Mouse (Mus musculus): ENCODE results near the gene Ninj2. TPM values are rescaled to one million over a fixed set of nuclear protein-coding genes. Genes with fewer than 3 reads are reported as not detected.

Ninj2 gene
- not detected in 2 replicates for polyA plus RNA-seq (2014; fragmentation: Nextera tagmentation; extraction: Ambion mirVana)

DNA sequence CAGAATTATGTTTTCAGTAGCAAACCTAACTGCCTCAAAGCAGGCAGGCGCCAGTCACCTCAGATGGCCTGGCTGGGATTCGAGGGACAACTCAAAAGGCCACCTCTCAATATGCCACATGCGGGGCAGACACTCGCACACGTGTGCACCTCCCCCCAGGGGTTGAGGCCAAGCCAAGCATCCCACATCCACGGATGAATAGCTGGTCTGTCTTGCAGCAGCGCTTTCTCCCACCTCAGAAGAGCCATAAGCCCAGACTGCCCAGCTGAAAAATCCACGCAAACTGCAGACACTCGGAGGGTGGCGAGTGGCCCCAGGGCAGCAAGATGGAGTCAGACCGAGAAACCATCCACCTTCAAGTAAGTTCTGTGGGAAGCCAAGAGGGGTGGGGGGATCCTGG is at the start of gene Ninj2:
Gene Ninj2, plus strand, starts transcription at position 251 of the 400 bp plus-strand sequence.
- Histone ChIP-seq H3K9ac (ENCODE audit: low read length) (no peak within 1 kb of the TSS), H3K4me3 (ENCODE audit: low read depth, low read length) (no peak within 1 kb of the TSS), H3K27me3 (ENCODE audit: control insufficient read depth, insufficient read depth, low read length) (no peaks in the 10 kb centered on the region), H3K4me1 (ENCODE audit: control insufficient read depth, insufficient read depth, low read length) (no peaks in the 10 kb centered on the region), H3K9me3 (ENCODE audit: control insufficient read depth, low read length) (no peaks in the 10 kb centered on the region), H3K27ac (ENCODE audit: low read depth, low read length) (no peak within 1 kb of the TSS), H3K36me3 (ENCODE audit: control insufficient read depth, insufficient read depth, low read length) (no peaks in the 10 kb centered on the region), H3K4me2 (no peak within 1 kb of the TSS)
- 70% methylated on average over 11 of the region's 11 CpGs for WGBS
- ATAC-seq (ENCODE audit: low FRiP score) (no peak), DNase-seq (ENCODE audit: low spot score, missing footprints) (no peak)

DNA sequence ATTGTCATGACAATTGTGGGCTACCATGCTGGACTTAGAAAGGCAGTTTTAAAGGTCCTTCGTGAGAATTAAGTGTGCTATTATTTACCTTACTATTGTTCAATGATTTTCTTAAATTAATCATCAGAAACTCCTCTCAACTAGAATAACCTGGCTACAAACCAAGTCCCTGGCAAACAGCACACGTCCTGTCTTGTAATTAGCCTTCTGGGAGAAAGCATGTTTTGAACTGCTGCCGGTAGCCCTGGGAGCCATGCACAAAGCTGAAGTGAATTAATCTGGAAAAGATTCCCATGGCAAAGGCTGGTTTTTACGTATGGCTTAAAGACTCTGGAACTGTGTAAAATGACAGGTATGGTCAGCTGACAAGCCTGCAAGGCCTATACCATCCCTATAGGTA is 47.7 kb upstream of the Ninj2 start:
- H3K4me1 ChIP-seq (ENCODE audit: control insufficient read depth, insufficient read depth, low read length) = no peaks in the 10 kb centered on the region
- DNase-seq (ENCODE audit: low spot score, missing footprints) (no peak), ATAC-seq (ENCODE audit: low FRiP score) (no peak)
- H3K4me3 ChIP-seq (ENCODE audit: low read depth, low read length) = no peak overlapping the region
- no peak overlapping the region for H3K4me2 ChIP-seq
- no peak overlapping the region for H3K9ac ChIP-seq (ENCODE audit: low read length)
- no peak overlapping the region for H3K27ac ChIP-seq (ENCODE audit: low read depth, low read length)
- H3K36me3 ChIP-seq (ENCODE audit: control insufficient read depth, insufficient read depth, low read length) = no peaks in the 10 kb centered on the region
- no peaks in the 10 kb centered on the region for H3K27me3 ChIP-seq (ENCODE audit: control insufficient read depth, insufficient read depth, low read length)
- 84% methylated on average over 4 of the region's 4 CpGs for WGBS
- H3K9me3 ChIP-seq (ENCODE audit: control insufficient read depth, low read length) = no peaks in the 10 kb centered on the region

DNA sequence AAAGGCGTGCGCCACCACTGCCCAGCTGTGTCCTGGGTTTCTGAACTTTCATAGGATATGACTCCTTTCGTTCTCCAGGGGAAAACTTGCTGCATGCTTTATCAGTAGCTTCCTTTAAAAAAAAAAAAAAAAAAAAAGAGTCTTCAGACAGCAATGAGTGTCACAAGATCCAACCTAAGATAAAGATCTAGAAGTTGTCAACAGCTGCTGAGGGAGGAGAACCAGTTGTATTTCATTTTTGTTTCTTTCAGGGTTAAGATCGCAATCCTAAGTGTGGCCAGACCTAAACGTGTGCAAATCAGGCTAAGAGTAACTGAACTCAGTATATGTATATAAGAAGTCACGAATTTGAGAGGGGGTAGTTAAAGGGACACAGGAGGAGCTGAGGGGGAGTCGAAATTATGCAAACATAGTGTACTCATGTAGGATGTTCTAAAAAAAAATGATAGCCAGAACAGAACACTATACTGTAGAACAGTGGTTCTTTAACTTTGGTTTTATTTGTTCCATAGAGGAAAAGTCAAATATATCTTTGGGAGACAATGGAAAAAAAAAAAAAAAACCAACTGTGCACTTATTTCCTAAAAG is 45.4 kb upstream of the Ninj2 start:
- no peak for ATAC-seq (ENCODE audit: low FRiP score)
- Histone ChIP-seq H3K27me3 (ENCODE audit: control insufficient read depth, insufficient read depth, low read length) (no peaks in the 10 kb centered on the region), H3K4me2 (no peak overlapping the region), H3K9me3 (ENCODE audit: control insufficient read depth, low read length) (no peaks in the 10 kb centered on the region), H3K4me3 (ENCODE audit: low read depth, low read length) (no peak overlapping the region), H3K27ac (ENCODE audit: low read depth, low read length) (no peak overlapping the region), H3K36me3 (ENCODE audit: control insufficient read depth, insufficient read depth, low read length) (no peaks in the 10 kb centered on the region), H3K9ac (ENCODE audit: low read length) (no peak overlapping the region), H3K4me1 (ENCODE audit: control insufficient read depth, insufficient read depth, low read length) (no peaks in the 10 kb centered on the region)
- 80% methylated on average over 7 of the region's 7 CpGs for WGBS
- DNase-seq (ENCODE audit: low spot score, missing footprints) = no peak

DNA sequence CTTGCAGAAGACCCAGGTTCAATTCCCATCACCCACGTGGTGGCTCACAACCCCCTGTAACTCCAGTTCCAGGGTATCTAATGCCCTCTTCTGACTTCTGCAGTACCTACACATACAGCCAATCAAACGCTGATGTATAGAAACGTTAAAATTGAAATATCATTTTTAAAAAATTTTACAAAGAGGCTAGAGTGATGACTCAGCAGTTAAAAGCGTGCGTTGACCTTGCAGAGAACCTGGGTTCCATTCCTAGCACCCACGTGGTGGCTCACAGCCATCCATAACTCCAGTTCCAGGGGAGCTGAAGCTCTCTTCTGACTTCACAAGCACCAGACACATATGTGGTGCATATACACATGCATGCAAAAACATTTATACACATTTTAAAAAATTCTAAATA is 38.7 kb upstream of the Ninj2 start:
- Histone ChIP-seq H3K36me3 (ENCODE audit: control insufficient read depth, insufficient read depth, low read length) (no peaks in the 10 kb centered on the region), H3K4me1 (ENCODE audit: control insufficient read depth, insufficient read depth, low read length) (no peaks in the 10 kb centered on the region), H3K27me3 (ENCODE audit: control insufficient read depth, insufficient read depth, low read length) (no peaks in the 10 kb centered on the region), H3K9ac (ENCODE audit: low read length) (no peak overlapping the region), H3K27ac (ENCODE audit: low read depth, low read length) (no peak overlapping the region), H3K9me3 (ENCODE audit: control insufficient read depth, low read length) (no peaks in the 10 kb centered on the region; the same call in 1 of the 2 replicates), H3K4me3 (ENCODE audit: low read depth, low read length) (no peak overlapping the region), H3K4me2 (no peak overlapping the region)
- WGBS = 82% methylated on average over 6 of the region's 6 CpGs
- DNase-seq (ENCODE audit: low spot score, missing footprints) (no peak), ATAC-seq (ENCODE audit: low FRiP score) (no peak)

DNA sequence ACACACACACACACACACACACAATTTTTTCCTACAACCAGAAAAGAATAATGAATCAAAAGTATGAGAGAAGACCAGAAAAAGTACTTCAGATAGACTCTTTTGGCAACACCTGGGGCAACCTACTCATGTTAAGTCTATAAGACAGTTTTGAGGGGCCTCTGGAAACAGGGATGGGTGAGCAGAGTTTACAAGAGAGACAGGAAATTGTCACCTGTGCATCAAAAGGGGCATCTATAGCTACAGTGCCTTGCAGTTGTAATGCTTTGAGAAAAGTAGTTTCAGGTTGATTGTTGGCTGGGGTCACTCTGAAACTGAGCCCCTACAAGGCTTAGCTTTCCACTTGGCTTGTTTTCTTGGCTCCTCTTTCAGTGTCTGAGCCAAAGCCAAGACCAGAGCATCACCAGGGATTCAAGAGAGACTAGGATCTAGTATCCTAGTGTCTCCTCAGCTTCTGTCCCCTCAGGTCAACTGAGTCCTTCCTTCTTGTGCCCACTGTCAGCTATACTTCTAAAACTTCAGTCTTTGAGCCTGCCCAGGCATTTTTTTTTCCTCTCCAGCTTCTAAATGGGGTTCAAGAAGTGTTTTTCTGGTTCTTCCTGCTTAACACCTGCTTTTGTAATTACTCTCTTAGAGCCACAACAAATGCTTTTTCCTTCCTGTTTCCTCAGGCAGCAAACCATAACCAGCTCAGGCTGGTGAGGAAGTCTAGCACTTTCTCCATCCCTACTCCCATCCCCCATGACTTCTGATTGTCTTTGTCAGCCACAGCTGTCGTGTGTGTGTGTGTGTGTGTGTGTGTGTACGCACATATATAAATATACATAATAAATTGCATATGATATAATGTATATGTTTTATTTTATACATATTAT is 37.2 kb upstream of the Ninj2 start:
- no peaks in the 10 kb centered on the region; the same call in 1 of the 2 replicates for H3K9me3 ChIP-seq (ENCODE audit: control insufficient read depth, low read length)
- ATAC-seq (ENCODE audit: low FRiP score) = no peak

DNA sequence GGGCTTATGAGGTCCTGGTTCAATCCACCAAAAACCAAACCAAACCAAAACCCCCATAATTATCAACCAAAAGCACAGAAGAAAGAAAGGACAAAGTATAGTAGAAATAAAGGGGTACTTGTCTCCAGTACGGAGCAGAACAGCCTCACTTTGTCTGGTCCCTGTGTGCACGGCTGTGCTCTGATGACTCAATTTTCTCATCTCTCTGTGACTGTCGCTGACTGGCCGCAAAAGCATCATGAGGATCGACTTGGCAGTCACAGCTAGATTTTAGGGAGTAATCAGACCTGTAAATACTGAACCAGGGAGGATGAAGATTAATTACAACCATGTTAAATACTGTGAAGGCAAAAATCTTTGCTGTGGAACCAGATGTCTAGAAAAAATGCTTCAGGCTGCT is 30.2 kb upstream of the Ninj2 start:
- Histone ChIP-seq H3K9me3 (ENCODE audit: control insufficient read depth, low read length) (no peaks in the 10 kb centered on the region; the same call in 1 of the 2 replicates), H3K4me2 (no peak overlapping the region), H3K4me3 (ENCODE audit: low read depth, low read length) (no peak overlapping the region), H3K4me1 (ENCODE audit: control insufficient read depth, insufficient read depth, low read length) (no peaks in the 10 kb centered on the region), H3K9ac (ENCODE audit: low read length) (no peak overlapping the region), H3K27me3 (ENCODE audit: control insufficient read depth, insufficient read depth, low read length) (no peaks in the 10 kb centered on the region), H3K36me3 (ENCODE audit: control insufficient read depth, insufficient read depth, low read length) (no peaks in the 10 kb centered on the region), H3K27ac (ENCODE audit: low read depth, low read length) (no peak overlapping the region)
- no peak for ATAC-seq (ENCODE audit: low FRiP score)
- no peak for DNase-seq (ENCODE audit: low spot score, missing footprints)
- WGBS = 87% methylated on average over 5 of the region's 5 CpGs

More for the DNA sequence above, 37.2 kb upstream of the Ninj2 start:
- Histone ChIP-seq H3K4me2 (no peak overlapping the region), H3K4me1 (ENCODE audit: control insufficient read depth, insufficient read depth, low read length) (no peaks in the 10 kb centered on the region), H3K4me3 (ENCODE audit: low read depth, low read length) (no peak overlapping the region), H3K9ac (ENCODE audit: low read length) (no peak overlapping the region), H3K27me3 (ENCODE audit: control insufficient read depth, insufficient read depth, low read length) (no peaks in the 10 kb centered on the region), H3K36me3 (ENCODE audit: control insufficient read depth, insufficient read depth, low read length) (no peaks in the 10 kb centered on the region), H3K27ac (ENCODE audit: low read depth, low read length) (no peak overlapping the region)
- 78% methylated on average over 2 of the region's 2 CpGs for WGBS
- no peak for DNase-seq (ENCODE audit: low spot score, missing footprints)

DNA sequence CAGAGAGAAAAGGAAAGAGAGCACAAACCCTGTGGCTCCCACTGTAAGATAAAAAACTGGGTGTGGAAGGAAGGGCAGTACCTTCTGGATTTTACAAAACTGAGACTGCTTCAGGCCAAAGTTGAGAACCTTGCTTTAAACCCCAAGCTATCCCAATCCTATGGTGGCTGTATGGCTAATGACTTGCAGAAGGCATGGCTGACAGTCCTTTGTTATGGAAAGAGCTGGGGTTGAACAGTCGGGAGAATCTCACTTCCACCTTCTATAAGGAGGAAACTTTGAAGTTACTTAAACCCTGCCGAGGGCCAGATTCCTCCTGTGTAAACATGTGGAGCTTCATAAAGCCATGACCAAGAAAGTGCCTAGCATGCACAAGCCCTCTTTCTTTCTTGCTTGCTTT is 28.5 kb upstream of the Ninj2 start:
- Histone ChIP-seq H3K9me3 (ENCODE audit: control insufficient read depth, low read length) (no peaks in the 10 kb centered on the region), H3K4me2 (no peak overlapping the region), H3K4me1 (ENCODE audit: control insufficient read depth, insufficient read depth, low read length) (no peaks in the 10 kb centered on the region), H3K9ac (ENCODE audit: low read length) (no peak overlapping the region), H3K36me3 (ENCODE audit: control insufficient read depth, insufficient read depth, low read length) (no peaks in the 10 kb centered on the region), H3K27ac (ENCODE audit: low read depth, low read length) (no peak overlapping the region), H3K4me3 (ENCODE audit: low read depth, low read length) (no peak overlapping the region), H3K27me3 (ENCODE audit: control insufficient read depth, insufficient read depth, low read length) (no peaks in the 10 kb centered on the region)
- DNase-seq (ENCODE audit: low spot score, missing footprints) (no peak), ATAC-seq (ENCODE audit: low FRiP score) (no peak)
- 37% methylated on average over 2 of the region's 2 CpGs for WGBS

DNA sequence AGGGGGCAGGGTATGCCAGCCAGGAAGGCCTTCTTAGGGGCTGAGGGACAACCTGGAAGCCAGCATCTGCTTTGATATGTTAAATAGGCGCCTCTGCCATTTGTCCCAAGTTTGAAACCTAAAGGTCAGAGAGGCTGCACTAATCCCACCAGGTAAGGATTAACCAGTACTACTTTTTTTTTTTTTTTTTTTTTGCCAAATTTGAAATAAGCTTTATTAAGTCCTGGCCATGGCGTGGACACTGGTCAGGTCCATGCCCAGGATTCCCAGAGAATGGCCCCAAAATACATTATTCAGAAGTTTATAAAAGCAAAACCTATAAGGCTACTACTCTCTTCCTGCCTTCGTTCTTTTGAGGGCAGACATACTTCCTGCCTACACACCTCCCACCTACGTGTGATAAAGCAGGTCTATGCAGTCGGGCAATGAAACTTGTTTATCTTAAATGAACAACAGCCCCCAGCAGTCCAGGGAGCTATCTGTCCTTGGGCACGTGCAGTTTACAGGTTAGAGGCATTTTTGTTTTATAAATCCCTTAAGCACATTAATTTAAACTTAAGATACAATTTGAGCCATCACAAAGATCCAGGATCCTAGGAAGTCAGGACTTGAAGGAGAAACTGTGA is 27.5 kb upstream of the Ninj2 start:
- H3K9me3 ChIP-seq (ENCODE audit: control insufficient read depth, low read length) = no peaks in the 10 kb centered on the region
- H3K4me1 ChIP-seq (ENCODE audit: control insufficient read depth, insufficient read depth, low read length) = no peaks in the 10 kb centered on the region
- 79% methylated on average over 6 of the region's 6 CpGs for WGBS
- no peak overlapping the region for H3K4me3 ChIP-seq (ENCODE audit: low read depth, low read length)
- no peak overlapping the region for H3K4me2 ChIP-seq
- DNase-seq (ENCODE audit: low spot score, missing footprints) (no peak), ATAC-seq (ENCODE audit: low FRiP score) (no peak)
- no peak overlapping the region for H3K27ac ChIP-seq (ENCODE audit: low read depth, low read length)
- no peaks in the 10 kb centered on the region for H3K27me3 ChIP-seq (ENCODE audit: control insufficient read depth, insufficient read depth, low read length)
- H3K9ac ChIP-seq (ENCODE audit: low read length) = no peak overlapping the region
- no peaks in the 10 kb centered on the region for H3K36me3 ChIP-seq (ENCODE audit: control insufficient read depth, insufficient read depth, low read length)

DNA sequence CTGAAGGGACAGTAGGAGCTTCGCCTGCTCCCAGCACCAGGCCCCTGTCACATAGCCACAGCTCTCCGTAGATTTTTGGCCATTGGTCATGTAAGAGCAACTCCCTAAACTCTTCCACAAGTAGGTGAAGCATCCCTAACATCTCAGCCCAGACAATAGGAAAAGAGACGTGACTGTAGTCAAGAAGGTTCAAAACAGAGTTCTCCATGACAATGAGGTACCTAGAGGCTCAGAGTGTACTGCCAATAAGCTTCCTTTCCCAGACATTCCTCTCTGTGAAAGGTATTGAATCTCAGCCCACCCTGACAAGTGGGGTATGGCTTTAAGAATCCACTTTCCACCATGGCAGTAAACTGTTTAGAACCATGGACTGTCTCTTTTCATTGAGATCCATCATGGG is 23.6 kb upstream of the Ninj2 start:
- no peak overlapping the region for H3K4me3 ChIP-seq (ENCODE audit: low read depth, low read length)
- H3K4me2 ChIP-seq = no peak overlapping the region
- H3K9me3 ChIP-seq (ENCODE audit: control insufficient read depth, low read length) = no peaks in the 10 kb centered on the region
- ATAC-seq (ENCODE audit: low FRiP score) (no peak), DNase-seq (ENCODE audit: low spot score, missing footprints) (no peak)
- no peak overlapping the region for H3K27ac ChIP-seq (ENCODE audit: low read depth, low read length)
- H3K27me3 ChIP-seq (ENCODE audit: control insufficient read depth, insufficient read depth, low read length) = no peaks in the 10 kb centered on the region
- H3K9ac ChIP-seq (ENCODE audit: low read length) = no peak overlapping the region
- H3K36me3 ChIP-seq (ENCODE audit: control insufficient read depth, insufficient read depth, low read length) = no peaks in the 10 kb centered on the region
- 85% methylated on average over 3 of the region's 3 CpGs for WGBS
- H3K4me1 ChIP-seq (ENCODE audit: control insufficient read depth, insufficient read depth, low read length) = no peaks in the 10 kb centered on the region

Data from midbrain, embryonic 11.5 days (tissue).